ENCODE assay signal across 10 mouse cellular contexts in genomic region chr5:24657113-24657512, GRCm38 (mm10). TPM values are rescaled to one million over a fixed set of nuclear protein-coding genes. Genes with fewer than 3 reads are reported as not detected.
DNase-seq lines count a peak whose midpoint lies in the region.
"Had no signal": no experiment of that assay in that cellular context is flagged by ENCODE, and none has a peak within 500 bp of the region (broad histone marks: within the 10 kb centered on the region; RNA-seq: fewer than 3 reads in every experiment).

No protein-coding gene starts in this region.

- H3K36me3 ChIP-seq in limb, embryonic 10.5 days, result no peaks in the 10 kb centered on the region
- H3K36me3 ChIP-seq: neural tube, embryonic 13.5 days had no signal

- no peak overlapping the region for H3K27ac ChIP-seq in limb, embryonic 10.5 days
- H3K27ac ChIP-seq: neural tube, embryonic 13.5 days had no signal

- peak; percentile 8 for DNase-seq in adrenal gland, postnatal 10 days
- no peak for DNase-seq in adrenal gland, postnatal 25 days
- peak; percentile 42 to 72 for DNase-seq in left cerebral cortex, postnatal 10 days (ENCODE audit: extremely low spot score in 1 of 2, low spot score in 2 of 2)
- DNase-seq in left cerebral cortex, adult 11 months (ENCODE audit: low spot score), result no peak
- peak; percentile 25 for DNase-seq in NIH3T3 (ENCODE audit: low read depth)
- DNase-seq in layer of hippocampus, adult 18-20 months (ENCODE audit: low spot score in 2 of 2), result peak; percentile 38 to 77
- no peak for DNase-seq in T-cell, adult 2 months (ENCODE audit: low spot score)
- no peak for DNase-seq in limb, embryonic 10.5 days (ENCODE audit: low spot score)
- DNase-seq: gastrocnemius, postnatal 14 days had no signal

- intact Hi-C loops in left cerebral cortex, postnatal 10 days (cut with DNase I), result loop anchor here (10.0 kb wide), 2 partner anchors 142 to 172 kb away; no protein-coding TSS in a partner anchor

- no peak overlapping the region for H3K4me3 ChIP-seq in limb, embryonic 10.5 days
- H3K4me3 ChIP-seq: neural tube, embryonic 13.5 days had no signal

- H3K27me3 ChIP-seq in limb, embryonic 10.5 days (ENCODE audit: low read depth, poor library complexity, severe bottlenecking), result 0 out of 2 replicates have a peak, but pooled peaks cover 4% of the 10 kb centered on the region

- no peaks in the 10 kb centered on the region for H3K4me1 ChIP-seq in limb, embryonic 10.5 days

- H3K9me3 ChIP-seq in limb, embryonic 10.5 days (replicated peaks), result no peaks in the 10 kb centered on the region
- H3K9me3 ChIP-seq: neural tube, embryonic 13.5 days had no signal

- 72% methylated on average over 2 of the region's 2 CpGs for WGBS in limb, embryonic 10.5 days

RNA-seq across cellular contexts. Expression of gene Nub1, which starts 28.2 kb away (rescaled TPM):
- 10 to 100 TPM; 43.3 to 43.9 TPM for total RNA-seq in adrenal gland, postnatal 10 days (2021)
- total RNA-seq in adrenal gland, postnatal 25 days (2021), result 59.5 and 71.3 TPM in 2 replicates
- total RNA-seq in left cerebral cortex, postnatal 10 days (2021), result 10 to 100 TPM; 75.3 to 79.3 TPM
- total RNA-seq in layer of hippocampus, adult 18-20 months (2021), result 10 to 100 TPM; 76.0 to 78.0 TPM
- 23.7 and 26.9 TPM in 2 replicates for polyA plus RNA-seq in limb, embryonic 10.5 days (2016; fragmentation: Nextera tagmentation; extraction: Ambion mirVana)

RNA-seq across cellular contexts. Expression of gene Smarcd3, which starts 32.9 kb away (rescaled TPM):
- 10 to 100 TPM; 16.4 to 26.0 TPM for total RNA-seq in adrenal gland, postnatal 10 days (2021)
- 14.5 and 18.7 TPM in 2 replicates for total RNA-seq in adrenal gland, postnatal 25 days (2021)
- 100 to 1,000 TPM; 125 to 134 TPM for total RNA-seq in left cerebral cortex, postnatal 10 days (2021)
- 10 to 100 TPM; 87.4 to 93.2 TPM for total RNA-seq in layer of hippocampus, adult 18-20 months (2021)
- 21.5 and 34.3 TPM in 2 replicates for polyA plus RNA-seq in limb, embryonic 10.5 days (2016; fragmentation: Nextera tagmentation; extraction: Ambion mirVana)

Comparison
In these comparisons a context has a peak if more than half of its experiments do, and no peak if none do; other contexts are left out.
1. DNase-seq: peak in adrenal gland, postnatal 10 days (single experiment), left cerebral cortex, postnatal 10 days (2 of 2), NIH3T3 (single experiment) and layer of hippocampus, adult 18-20 months (2 of 2); none in adrenal gland, postnatal 25 days (single experiment), left cerebral cortex, adult 11 months (single experiment), T-cell, adult 2 months (single experiment) and limb, embryonic 10.5 days (single experiment).